In the genomic region with DNA sequence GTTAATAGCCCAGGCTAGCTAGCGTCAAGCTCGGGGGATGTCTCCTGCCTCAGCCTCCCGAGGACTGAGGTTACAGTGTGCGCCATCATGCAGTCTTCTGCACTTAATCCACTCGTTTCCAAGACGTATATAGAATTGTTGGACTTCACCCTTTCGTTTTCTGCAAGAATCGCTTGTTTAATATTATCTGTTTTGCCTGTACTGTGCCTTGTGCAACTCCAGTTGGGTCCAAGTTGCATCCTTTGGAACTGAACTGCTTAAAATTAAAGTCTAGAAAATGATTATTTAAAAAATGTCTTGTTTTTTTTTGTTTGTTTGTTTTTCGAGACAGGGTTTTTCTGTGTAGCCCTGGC, we compare ENCODE assay signal across 7 mouse cellular contexts. TPM values are rescaled to one million over a fixed set of nuclear protein-coding genes. Genes with fewer than 3 reads are reported as not detected.
DNase-seq lines count a peak whose midpoint lies in the region; ATAC-seq lines count a peak whose summit lies in the region.

No protein-coding gene starts in this region.

- H3K4me1 ChIP-seq in lung, embryonic 15.5 days = peaks cover 24% of the 10 kb centered on the region; the same call in 1 of the 2 replicates
- H3K4me1 ChIP-seq in forebrain, embryonic 10.5 days = peaks cover 27% of the 10 kb centered on the region
- H3K4me1 ChIP-seq in limb, embryonic 10.5 days = peaks cover 16% of the 10 kb centered on the region
- H3K4me1 ChIP-seq in neural tube, embryonic 15.5 days = peaks cover 32% of the 10 kb centered on the region

- 9% methylated on average over 9 of the region's 9 CpGs for WGBS in lung, embryonic 15.5 days
- WGBS in forebrain, embryonic 10.5 days = 13% methylated on average over 9 of the region's 9 CpGs
- 14% methylated on average over 9 of the region's 9 CpGs for WGBS in limb, embryonic 10.5 days
- 15% methylated on average over 9 of the region's 9 CpGs for WGBS in neural tube, embryonic 15.5 days

- peak overlapping the region; percentile 84 for H3K4me2 ChIP-seq in lung, embryonic 15.5 days
- H3K4me2 ChIP-seq in neural tube, embryonic 15.5 days = peak overlapping the region; percentile 68

- no peak for ATAC-seq in lung, embryonic 15.5 days (ENCODE audit: borderline replicate concordance, extremely low read depth, low FRiP score, low TSS enrichment)
- ATAC-seq in neural tube, embryonic 15.5 days (ENCODE audit: low FRiP score) = no peak
- ATAC-seq in cerebellum, adult (ENCODE audit: insufficient number of reproducible peaks, low FRiP score, low TSS enrichment) = no peak
- ATAC-seq in monocyte, adult 5-6 weeks (replicated peaks; ENCODE audit: insufficient number of reproducible peaks, low FRiP score, low TSS enrichment, poor library complexity, severe bottlenecking) = no peak

- H3K4me3 ChIP-seq in lung, embryonic 15.5 days = peak overlapping the region; percentile 81
- H3K4me3 ChIP-seq in forebrain, embryonic 10.5 days = peak overlapping the region; percentile 84
- peak overlapping the region; percentile 81 for H3K4me3 ChIP-seq in limb, embryonic 10.5 days
- H3K4me3 ChIP-seq in neural tube, embryonic 15.5 days (replicated peaks) = peak overlapping the region; percentile 84

- H3K9me3 ChIP-seq in lung, embryonic 15.5 days = no peaks in the 10 kb centered on the region
- no peaks in the 10 kb centered on the region for H3K9me3 ChIP-seq in forebrain, embryonic 10.5 days
- no peaks in the 10 kb centered on the region for H3K9me3 ChIP-seq in limb, embryonic 10.5 days (replicated peaks)
- no peaks in the 10 kb centered on the region for H3K9me3 ChIP-seq in neural tube, embryonic 15.5 days (replicated peaks)

- peak overlapping the region; percentile 96 for H3K27ac ChIP-seq in lung, embryonic 15.5 days
- H3K27ac ChIP-seq in forebrain, embryonic 10.5 days = peak overlapping the region; percentile 100
- H3K27ac ChIP-seq in limb, embryonic 10.5 days = peak overlapping the region; percentile 100
- peak overlapping the region; percentile 99 for H3K27ac ChIP-seq in neural tube, embryonic 15.5 days (replicated peaks)

- H3K9ac ChIP-seq in lung, embryonic 15.5 days = peak overlapping the region; percentile 83
- peak overlapping the region; percentile 82 for H3K9ac ChIP-seq in neural tube, embryonic 15.5 days (replicated peaks)

- H3K27me3 ChIP-seq in lung, embryonic 15.5 days = no peaks in the 10 kb centered on the region
- H3K27me3 ChIP-seq in forebrain, embryonic 10.5 days (ENCODE audit: poor library complexity, severe bottlenecking) = no peaks in the 10 kb centered on the region
- no peaks in the 10 kb centered on the region for H3K27me3 ChIP-seq in limb, embryonic 10.5 days (ENCODE audit: low read depth, poor library complexity, severe bottlenecking)
- no peaks in the 10 kb centered on the region for H3K27me3 ChIP-seq in neural tube, embryonic 15.5 days (replicated peaks)

- DNase-seq in lung, postnatal 14 days = no peak
- no peak for DNase-seq in forebrain, embryonic 10.5 days (ENCODE audit: extremely low spot score, low spot score)
- DNase-seq in limb, embryonic 10.5 days (ENCODE audit: low spot score) = no peak

- no peaks in the 10 kb centered on the region for H3K36me3 ChIP-seq in lung, embryonic 15.5 days
- peaks cover 13% of the 10 kb centered on the region for H3K36me3 ChIP-seq in forebrain, embryonic 10.5 days (replicated peaks)
- peaks cover 10% of the 10 kb centered on the region for H3K36me3 ChIP-seq in limb, embryonic 10.5 days
- H3K36me3 ChIP-seq in neural tube, embryonic 15.5 days = no peaks in the 10 kb centered on the region

RNA-seq across cellular contexts. Expression of gene Ino80, which starts 0.9 kb away (rescaled TPM):
- 3.7 and 4.3 TPM in 2 replicates for polyA plus RNA-seq in lung, embryonic 15.5 days (2015; fragmentation: Nextera tagmentation; extraction: Ambion mirVana)
- 4.1 and 4.6 TPM in 2 replicates for polyA plus RNA-seq in forebrain, embryonic 10.5 days (2016; fragmentation: Nextera tagmentation; extraction: Ambion mirVana)
- polyA plus RNA-seq in limb, embryonic 10.5 days (2016; fragmentation: Nextera tagmentation; extraction: Ambion mirVana) = 3.1 and 3.8 TPM in 2 replicates
- 3.1 and 3.5 TPM in 2 replicates for polyA plus RNA-seq in neural tube, embryonic 15.5 days (2015; fragmentation: Nextera tagmentation; extraction: Ambion mirVana)
- total RNA-seq in monocyte, adult 5-6 weeks (2017) = 22.7 to 34.4 TPM (median 24.8 TPM) in 3 replicates
